Mouse (Mus musculus): Measurements from ENCODE around the gene Ripply2.
"Not testable (repeated sequence)": the region's sequence is repeated elsewhere in the genome, so short reads cannot be mapped to it uniquely, and the experiment has no call there.

Gene Ripply2

GRCm38 (mm10) chr9:87015288-87015937 is at the start of gene Ripply2:
Ripply2 (plus strand) TSS chr9:87015537.
- peak; percentile 72 to 83 for DNase-seq

- not testable (repeated sequence) for DNase-seq
Observed at GRCm38 (mm10) chr9:86972471-86972870, 42.9 kb upstream of the Ripply2 start.

GRCm38 (mm10) chr9:86973562-86973961 is 41.8 kb upstream of the Ripply2 start:
- DNase-seq = peak; percentile 84 to 90

GRCm38 (mm10) chr9:86976896-86977295 is 38.4 kb upstream of the Ripply2 start:
- peak; percentile 84 to 88 for DNase-seq

DNA sequence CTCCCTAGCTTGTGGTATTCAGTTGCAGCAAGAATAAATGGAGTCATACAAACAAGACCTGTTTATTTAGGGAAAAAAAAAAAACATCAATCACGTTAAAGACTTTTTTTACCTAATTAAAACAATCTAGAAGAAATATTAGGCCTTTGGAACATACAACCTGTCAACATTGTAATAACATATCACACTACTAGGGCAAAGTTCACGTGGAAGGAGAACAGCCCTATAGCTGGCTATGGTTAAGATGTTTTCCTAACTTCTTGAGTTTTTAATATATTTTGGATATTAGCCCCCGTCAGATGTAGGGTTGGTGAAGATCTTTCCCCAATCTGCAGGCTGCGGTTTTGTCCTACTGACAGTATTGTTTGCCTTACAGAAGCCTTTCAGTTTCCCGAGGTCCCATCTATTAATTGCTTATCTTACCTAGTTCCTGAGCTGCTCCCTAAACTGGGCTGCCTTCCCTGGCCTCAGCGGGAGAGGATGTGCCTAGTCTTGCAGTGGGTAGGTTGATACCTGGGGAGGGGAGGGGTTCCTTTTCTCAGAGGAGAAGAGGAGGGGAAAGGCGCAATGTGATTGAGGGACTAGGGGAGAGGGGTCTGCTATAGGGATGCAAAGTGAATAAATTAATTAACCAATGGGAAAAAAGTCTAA is 37.0 kb upstream of the Ripply2 start:
- peak; percentile 56 to 69 for DNase-seq

DNA sequence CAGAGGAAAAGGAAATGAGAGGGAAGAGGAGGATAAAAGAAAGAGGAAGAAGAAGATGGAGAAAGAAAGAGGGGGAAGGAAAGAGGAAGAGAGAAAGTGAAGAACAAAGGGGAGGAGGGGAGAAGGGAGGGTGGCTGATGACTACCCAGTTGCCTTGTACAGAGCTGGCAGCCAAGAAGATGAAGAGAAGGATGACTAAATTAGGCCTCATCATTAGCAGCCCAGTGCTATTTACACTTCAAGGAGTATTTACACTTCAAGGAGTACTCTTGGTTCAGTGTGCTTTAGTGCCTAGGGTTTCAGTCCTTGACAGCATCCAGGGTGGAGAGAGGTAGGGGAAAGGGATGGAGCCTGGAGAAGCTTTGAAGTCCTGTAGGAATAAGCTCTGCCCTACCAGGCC is 35.3 kb upstream of the Ripply2 start:
- no peak for DNase-seq

GRCm38 (mm10) chr9:86980942-86981341 is 34.4 kb upstream of the Ripply2 start:
- DNase-seq = no peak

GRCm38 (mm10) chr9:86981551-86981950 is 33.8 kb upstream of the Ripply2 start:
- DNase-seq = no peak

- DNase-seq = no peak
Observed at GRCm38 (mm10) chr9:86984583-86984982, 30.8 kb upstream of the Ripply2 start.

DNA sequence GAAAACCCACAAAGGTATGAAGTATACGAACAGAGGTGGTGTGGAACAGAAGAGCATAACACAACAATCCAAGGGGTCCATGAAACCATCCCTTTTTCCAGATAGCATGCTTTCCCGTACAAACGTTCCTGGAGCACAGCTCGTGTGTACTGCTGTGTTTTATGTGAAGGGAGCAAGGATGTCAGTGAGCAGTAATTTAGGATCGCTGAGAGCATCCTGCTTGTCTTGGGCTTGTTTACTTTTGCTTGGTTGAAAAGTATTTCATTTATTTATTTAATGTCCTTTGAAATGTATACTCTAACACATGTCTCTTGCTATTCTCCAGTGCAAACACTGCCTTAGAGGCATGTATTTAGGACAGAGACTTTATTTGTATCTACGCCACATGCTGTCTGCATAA is 30.2 kb upstream of the Ripply2 start:
- DNase-seq = no peak

DNA sequence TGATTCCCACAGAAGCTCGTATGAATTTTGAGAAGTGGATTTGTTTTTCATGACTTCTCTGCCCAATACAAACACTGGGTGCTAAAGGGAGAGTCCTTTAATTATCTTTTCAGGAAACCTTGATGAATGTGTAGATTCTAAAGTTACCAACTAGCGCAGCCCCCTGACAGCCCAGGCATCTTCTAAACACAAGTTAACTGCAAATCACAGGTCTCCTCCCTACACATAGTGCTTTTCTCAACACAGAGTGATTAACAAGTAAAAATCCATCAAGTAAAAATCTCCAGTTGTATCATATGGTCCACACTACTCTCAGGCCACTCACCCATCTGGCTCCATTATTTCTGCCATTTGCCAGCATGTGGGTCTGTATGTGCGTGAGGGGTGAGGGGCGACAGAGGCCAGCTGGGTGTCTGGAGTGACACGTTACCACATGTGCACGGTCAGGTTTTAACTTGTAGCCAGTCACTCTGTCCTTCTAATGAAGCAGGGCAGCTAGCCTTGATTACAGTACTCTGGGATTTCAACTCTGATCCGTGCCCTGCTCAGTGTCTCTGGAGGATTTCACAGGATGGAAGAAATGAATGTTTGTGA is 28.5 kb upstream of the Ripply2 start:
- DNase-seq = no peak

GRCm38 (mm10) chr9:86989822-86990221 is 25.5 kb upstream of the Ripply2 start:
- no peak for DNase-seq

GRCm38 (mm10) chr9:86991758-86992157 is 23.6 kb upstream of the Ripply2 start:
- DNase-seq = no peak

- no peak for DNase-seq
Observed at GRCm38 (mm10) chr9:86997046-86997691, 18.2 kb upstream of the Ripply2 start.

DNA sequence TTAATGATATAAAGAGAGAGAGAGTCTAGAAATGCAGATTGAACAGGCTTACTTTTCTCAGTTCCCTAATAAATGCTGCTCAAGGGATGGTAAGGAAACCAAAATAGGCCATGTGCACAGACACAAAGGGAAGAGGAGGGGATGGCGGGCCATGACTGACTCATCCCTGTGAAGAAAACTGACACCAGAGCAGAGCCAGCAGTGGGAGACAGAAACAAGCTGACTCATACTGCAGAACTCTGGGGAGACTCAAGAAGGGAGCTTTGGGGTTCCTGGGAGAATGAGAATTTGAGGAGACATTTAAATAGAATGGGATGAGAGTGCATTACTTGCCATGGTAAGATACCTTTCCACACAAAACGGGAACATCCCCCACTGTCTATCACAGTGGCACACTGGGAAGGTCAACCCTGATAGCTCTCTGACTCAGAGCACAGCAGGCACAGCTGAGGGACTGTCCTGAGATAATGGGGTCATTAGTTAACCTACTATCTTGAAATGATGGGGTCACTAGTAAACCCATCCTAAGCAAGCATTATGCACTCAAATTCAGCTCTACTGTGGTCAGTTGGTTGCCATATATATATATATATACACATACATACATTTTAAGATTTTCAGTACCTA is 15.3 kb upstream of the Ripply2 start:
- DNase-seq = peak in 1 of 2 experiments; percentile 39

GRCm38 (mm10) chr9:87004701-87005434 is 10.5 kb upstream of the Ripply2 start:
- DNase-seq = peak; percentile 43 to 58

GRCm38 (mm10) chr9:87005435-87005779 is 9.9 kb upstream of the Ripply2 start:
- DNase-seq = peak in 1 of 2 experiments; percentile 29

GRCm38 (mm10) chr9:87008507-87008906 is 6.8 kb upstream of the Ripply2 start:
- DNase-seq = no peak

DNA sequence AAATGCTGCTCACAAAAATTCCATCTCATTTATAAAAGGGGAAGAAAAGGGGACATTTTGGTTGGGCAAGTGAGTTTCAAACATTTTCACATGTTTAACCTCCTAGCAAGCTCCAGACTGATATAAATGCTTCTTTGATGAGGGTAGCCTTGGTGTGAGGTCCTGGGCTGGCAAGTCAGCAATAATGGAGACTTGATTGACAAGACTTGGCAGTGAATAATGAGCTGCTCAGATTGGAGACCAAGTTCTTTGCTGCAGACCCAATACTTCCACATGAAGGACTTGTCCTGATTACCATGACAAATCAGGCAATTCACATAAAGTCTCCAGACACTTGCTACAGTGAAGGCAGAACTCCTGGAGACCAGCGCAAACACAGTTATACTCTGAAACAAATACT is 6.4 kb upstream of the Ripply2 start:
- no peak for DNase-seq

GRCm38 (mm10) chr9:87015938-87016294 is 579 bp downstream of the Ripply2 start:
- DNase-seq = peak in 1 of 2 experiments; percentile 38

GRCm38 (mm10) chr9:87021778-87022523 is 6.6 kb downstream of the Ripply2 start, which contains the start of gene Cyb5r4:
Cyb5r4 (plus strand) TSS chr9:87022014.
- peak; percentile 94 for DNase-seq

GRCm38 (mm10) chr9:87025764-87026163 is 10.4 kb downstream of the Ripply2 start:
- DNase-seq = no peak
